Mouse (Mus musculus): Measurements from ENCODE around the gene Rab7b. TPM values are rescaled to one million over a fixed set of nuclear protein-coding genes. Genes with fewer than 3 reads are reported as not detected.

Gene Rab7b
- total RNA-seq, 2 experiments from 2014 or later = 4.0 to 5.9 TPM

DNA sequence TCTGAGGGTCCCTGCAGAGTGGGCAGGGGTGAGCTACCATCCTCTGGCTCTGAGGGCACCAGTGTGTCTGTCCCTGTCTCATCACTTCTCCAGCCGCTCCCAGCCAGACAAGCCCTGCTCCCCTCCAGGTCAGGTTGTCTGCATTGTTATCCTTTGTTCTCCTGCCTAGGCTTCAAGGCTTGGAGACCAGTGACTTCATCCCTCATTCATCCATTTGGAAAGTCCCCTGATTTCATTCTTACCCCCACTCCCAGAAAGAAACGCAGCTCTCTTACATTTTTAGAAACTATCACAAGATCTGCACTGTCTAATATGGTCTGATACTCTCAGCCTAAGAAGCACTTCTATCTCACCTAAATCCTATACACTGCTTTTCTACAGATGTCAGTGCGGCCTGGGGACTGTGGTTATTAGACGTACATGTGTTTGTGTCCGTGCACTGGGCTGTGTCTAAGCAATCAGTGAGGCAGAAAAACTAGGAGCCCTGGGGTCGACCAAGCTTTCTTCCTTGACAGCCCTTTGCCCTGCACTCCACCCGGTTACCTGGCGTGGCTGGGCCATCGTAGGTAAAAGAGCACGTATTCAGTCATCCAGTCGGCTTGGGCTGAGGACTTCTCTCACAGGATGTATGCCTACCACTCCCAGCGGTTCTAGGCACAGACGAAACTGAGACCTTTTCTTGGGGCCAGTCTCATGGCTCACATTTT, 45.1 kb downstream of the Rab7b start:
- intact Hi-C loops (cut with DNase I) = no loop called here

DNA sequence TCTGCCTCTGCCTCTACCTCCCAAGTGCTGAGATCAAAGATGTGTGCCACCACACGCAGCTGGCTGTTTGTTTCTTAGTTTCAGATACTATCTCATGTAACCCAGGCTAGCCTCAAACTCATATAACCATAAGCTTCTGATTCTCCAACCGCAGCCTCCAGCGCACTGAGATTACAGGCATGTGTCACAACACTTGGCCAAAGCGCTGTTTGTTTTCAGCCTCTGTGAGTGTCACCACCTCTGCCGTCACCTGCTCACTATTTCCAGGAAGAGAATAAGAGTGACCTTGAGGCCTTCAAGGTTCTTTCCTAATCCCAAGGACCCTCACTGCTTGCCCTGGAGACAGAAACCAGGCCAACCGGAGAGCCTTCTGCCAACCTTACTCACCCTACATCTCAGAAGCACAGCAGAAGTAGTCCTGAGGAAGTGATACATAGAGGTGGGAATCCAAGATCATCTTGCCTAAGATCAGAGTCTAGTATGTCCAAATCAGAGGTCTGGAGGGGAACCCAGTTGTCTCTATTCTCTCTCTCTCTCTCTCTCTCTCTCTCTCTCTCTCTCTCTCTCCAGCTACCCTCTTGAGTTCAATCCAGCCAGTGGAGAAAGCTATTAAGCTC, 46.3 kb downstream of the Rab7b start:
- intact Hi-C loops (cut with DNase I) = no loop called here

More for the DNA sequence above, 45.1 kb downstream of the Rab7b start:
- no peak for DNase-seq

DNA sequence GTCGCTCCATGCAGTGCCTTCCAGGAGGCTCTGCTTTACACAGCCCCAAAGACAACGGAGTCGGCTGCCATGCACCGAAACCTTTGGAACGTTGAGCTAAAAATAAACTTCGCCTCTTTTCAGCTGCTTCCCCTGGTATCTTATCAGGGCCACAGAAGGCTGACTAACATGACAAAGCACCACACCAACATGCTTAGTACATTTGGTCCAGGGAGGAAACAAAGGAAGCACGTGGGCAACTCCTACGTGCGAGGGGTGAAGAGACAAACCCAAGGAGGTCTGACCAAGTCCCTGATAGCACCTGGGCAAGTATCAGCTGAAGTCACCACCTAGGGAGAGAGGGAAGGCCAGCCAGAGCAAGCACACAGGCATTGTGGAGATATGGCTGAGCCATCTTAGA, 48.0 kb downstream of the Rab7b start:
- DNase-seq = peak in 1 of 2 experiments; percentile 41
- intact Hi-C loops (cut with DNase I) = no loop called here

More for the DNA sequence above, 46.3 kb downstream of the Rab7b start:
- DNase-seq = no peak

GRCm38 (mm10) chr1:131737269-131737668, 48.8 kb downstream of the Rab7b start:
- DNase-seq = peak; percentile 81 to 82
- intact Hi-C loops (cut with DNase I) = no loop called here

DNA sequence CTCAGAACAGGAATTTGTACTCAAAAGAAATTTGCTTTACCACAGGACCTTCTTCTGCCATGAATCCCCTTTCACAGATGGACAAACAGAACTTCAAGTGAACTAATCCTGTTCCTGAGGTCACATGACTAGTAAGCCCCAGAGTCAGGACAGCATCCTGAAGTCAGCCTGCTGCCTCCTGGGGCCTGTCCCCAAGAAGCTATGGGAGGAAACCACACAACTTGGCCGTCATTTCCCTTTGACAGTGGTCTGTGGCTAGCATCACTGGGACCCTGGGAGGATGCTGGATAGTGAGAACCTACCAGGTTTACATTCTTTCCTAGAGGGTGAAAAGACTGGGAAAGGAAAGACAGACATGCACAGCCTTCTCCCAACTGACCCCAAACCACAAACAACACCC, 50.3 kb downstream of the Rab7b start:
- intact Hi-C loops (cut with DNase I) = no loop called here
- no peak for DNase-seq

GRCm38 (mm10) chr1:131739481-131740160, 51.1 kb downstream of the Rab7b start:
- intact Hi-C loops (cut with DNase I) = no loop called here
- DNase-seq = peak; percentile 42 to 63

- no peak for DNase-seq
- intact Hi-C loops (cut with DNase I) = no loop called here
These were observed 55.5 kb downstream of the Rab7b start, which contains the start of gene Slc26a9 for GRCm38 (mm10) chr1:131743868-131744464. Gene Slc26a9, plus strand, starts transcription at chr1:131744022.

DNA sequence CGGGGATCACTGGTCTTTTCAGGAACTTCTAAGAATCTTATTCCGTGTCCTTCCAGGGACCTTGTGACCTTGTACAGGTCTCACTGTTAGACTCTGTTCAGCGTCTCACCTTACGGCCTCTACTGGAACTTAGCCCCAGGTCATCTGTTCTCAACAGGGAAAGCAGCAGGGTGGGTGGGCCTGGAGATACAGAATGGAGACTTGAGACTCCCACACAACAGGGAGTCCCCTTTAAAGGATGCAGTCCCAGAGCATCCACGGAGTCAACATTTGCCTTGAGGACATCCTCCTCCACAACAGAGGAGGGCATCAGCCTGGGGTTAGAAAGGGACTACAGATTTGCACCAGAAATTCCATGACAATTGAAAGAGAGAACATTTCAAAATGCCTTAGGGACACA, 56.9 kb downstream of the Rab7b start:
- DNase-seq = no peak
- intact Hi-C loops (cut with DNase I) = no loop called here

DNA sequence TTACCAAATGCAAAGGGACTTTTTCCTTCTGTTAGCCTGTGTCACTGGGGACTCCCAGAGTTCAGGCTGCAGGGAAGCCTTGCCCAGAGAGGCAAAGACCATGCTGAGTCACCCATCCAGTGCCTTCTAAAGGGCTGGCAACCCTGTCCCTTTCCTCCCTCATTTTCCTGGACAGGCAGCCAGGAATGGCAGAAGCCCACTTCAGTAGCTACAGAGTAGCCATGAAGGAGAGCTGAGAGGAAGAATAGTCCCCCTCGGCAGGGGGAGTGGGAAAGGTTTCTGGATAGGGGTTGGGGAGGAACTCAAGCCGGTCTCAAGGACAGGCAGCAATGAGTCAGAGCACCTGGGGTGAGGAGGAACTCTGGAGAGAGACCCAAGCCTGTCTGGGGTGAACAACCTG, 59.3 kb downstream of the Rab7b start:
- intact Hi-C loops (cut with DNase I) = no loop called here
- no peak for DNase-seq

DNA sequence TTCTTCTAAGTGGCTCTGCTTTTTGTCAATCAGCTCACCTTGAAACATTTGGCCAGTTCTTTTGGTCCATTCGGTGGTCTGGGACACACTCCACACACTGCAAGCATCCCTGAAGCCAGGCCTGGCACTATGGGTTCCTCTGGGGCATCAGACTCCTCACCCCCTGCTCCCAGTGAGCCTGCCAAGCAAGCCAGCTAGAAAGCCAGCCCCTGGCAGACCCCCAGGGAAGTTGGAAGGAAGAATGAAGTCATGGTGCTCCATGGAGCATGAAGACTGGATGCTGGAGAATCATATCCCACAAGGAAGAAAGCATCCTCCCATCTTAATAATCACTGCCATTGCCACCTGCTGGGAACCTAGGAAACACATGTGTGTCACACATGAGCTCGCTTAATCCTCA, 60.1 kb downstream of the Rab7b start:
- no peak for DNase-seq
- intact Hi-C loops (cut with DNase I) = no loop called here

- no peak for DNase-seq
These were observed 61.4 kb downstream of the Rab7b start for GRCm38 (mm10) chr1:131749706-131750545.

GRCm38 (mm10) chr1:131751181-131751890, 62.8 kb downstream of the Rab7b start:
- DNase-seq = peak in 1 of 2 experiments; percentile 62
- intact Hi-C loops (cut with DNase I) = no loop called here

More at GRCm38 (mm10) chr1:131749706-131750545, 61.4 kb downstream of the Rab7b start:
- intact Hi-C loops (cut with DNase I) = no loop called here

DNA sequence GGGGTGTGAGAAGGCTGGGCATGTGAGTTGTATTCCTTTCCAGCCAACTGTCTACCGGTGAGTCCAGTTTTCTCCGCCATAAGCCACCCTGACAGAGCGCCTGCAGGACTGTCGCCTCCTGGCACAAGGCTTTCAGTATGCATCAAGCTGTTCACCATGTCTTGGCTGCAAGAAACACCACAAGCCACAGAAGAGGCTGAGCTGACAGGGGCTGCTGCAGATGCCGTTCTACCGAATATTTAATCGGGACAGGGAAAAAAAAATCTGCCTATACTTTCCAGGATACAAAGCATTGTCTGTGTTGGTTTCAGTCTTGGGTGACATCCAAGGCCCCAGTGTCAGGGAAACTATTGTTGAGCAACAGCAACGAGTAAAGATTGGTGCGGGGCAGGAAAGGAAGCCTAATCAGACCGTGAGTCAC, 63.4 kb downstream of the Rab7b start:
- DNase-seq = peak; percentile 54 to 59
- intact Hi-C loops (cut with DNase I) = no loop called here

- no peak for DNase-seq
- intact Hi-C loops (cut with DNase I) = no loop called here
These were observed 65.8 kb downstream of the Rab7b start for GRCm38 (mm10) chr1:131754212-131754829.

GRCm38 (mm10) chr1:131754916-131755315, 66.4 kb downstream of the Rab7b start:
- intact Hi-C loops (cut with DNase I) = no loop called here
- peak; percentile 58 to 65 for DNase-seq

- no peak for DNase-seq
- intact Hi-C loops (cut with DNase I) = no loop called here
These were observed 68.7 kb downstream of the Rab7b start for GRCm38 (mm10) chr1:131757211-131757610.

GRCm38 (mm10) chr1:131758796-131759195, 70.3 kb downstream of the Rab7b start:
- no peak for DNase-seq
- intact Hi-C loops (cut with DNase I) = no loop called here

GRCm38 (mm10) chr1:131759667-131760427, 71.4 kb downstream of the Rab7b start:
- intact Hi-C loops (cut with DNase I) = loop anchor here (10.0 kb wide), 1 partner anchor 145 kb away; no protein-coding TSS in a partner anchor
- DNase-seq = peak in 1 of 2 experiments; percentile 14
